Mouse (Mus musculus) embryonic facial prominence, embryonic 11.5 days (tissue): ENCODE data around the gene Vmn2r41. TPM values are rescaled to one million over a fixed set of nuclear protein-coding genes. Genes with fewer than 3 reads are reported as not detected.
"Not testable (repeated sequence)": the region's sequence is repeated elsewhere in the genome, so short reads cannot be mapped to it uniquely, and the experiment has no call there.

Experiments used
- ATAC-seq: fragments of 200-750 bp; cut with Nextera tagmentation; replicated peaks from 2 replicates; pipeline ENCODE4 v1.8.0; 2017; ENCODE audit warnings: low read depth; ENCODE audit not compliant: insufficient number of reproducible peaks, low FRiP score, low TSS enrichment
- DNase-seq: peaks from one replicate; pipeline ENCODE4 v3.0.0-alpha.2; 2015; ENCODE audit warnings: low spot score
- H3K27ac ChIP-seq: fragments of 300-500 bp; sonication (generic); replicated peaks from 2 replicates; pipeline ENCODE4 v1.5.1; 2014; ENCODE audit warnings: mild to moderate bottlenecking, low read depth, low read length, control low read depth
- H3K27me3 ChIP-seq: fragments of 300-500 bp; sonication (generic); 2 replicates; pipeline ENCODE4 v1.6.1; 2014; ENCODE audit warnings: mild to moderate bottlenecking, low read length, moderate library complexity, mixed read lengths; ENCODE audit not compliant: control insufficient read depth, insufficient read depth
- H3K36me3 ChIP-seq: fragments of 300-500 bp; sonication (generic); replicated peaks from 2 replicates; pipeline ENCODE4 v1.6.1; 2014; ENCODE audit warnings: low read depth, mild to moderate bottlenecking, low read length, moderate library complexity, mixed read lengths; ENCODE audit not compliant: control insufficient read depth, insufficient read depth
- H3K4me1 ChIP-seq: fragments of 300-500 bp; sonication (generic); 2 replicates; pipeline ENCODE4 v1.6.1; 2014; ENCODE audit warnings: low read length, mixed read lengths; ENCODE audit not compliant: control insufficient read depth, insufficient read depth
- H3K4me2 ChIP-seq: fragments of 300-500 bp; sonication (generic); 2 replicates; pipeline ENCODE4 v1.6.1; 2014; ENCODE audit warnings: low read depth, mild to moderate bottlenecking, control low read depth, low read length, moderate library complexity
- H3K4me3 ChIP-seq: fragments of 300-500 bp; sonication (generic); 2 replicates; pipeline ENCODE4 v1.5.1; 2014; ENCODE audit warnings: low read depth, low read length, control low read depth
- H3K9ac ChIP-seq: fragments of 300-500 bp; sonication (generic); replicated peaks from 2 replicates; pipeline ENCODE4 v1.6.1; 2014; ENCODE audit warnings: mild to moderate bottlenecking, control low read depth, low read length
- H3K9me3 ChIP-seq: fragments of 300-500 bp; sonication (generic); replicated peaks from 2 replicates; pipeline ENCODE4 v1.6.1; 2016; ENCODE audit warnings: mild to moderate bottlenecking, low read length, inconsistent platforms, mixed read lengths; ENCODE audit not compliant: control insufficient read depth
- WGBS: fragments of 180-500 bp; shearing (Covaris S2); extraction: QIAGEN DNeasy Blood & Tissue Kit; methylation state at CpG from one replicate; pipeline ENCODE4 v1.1.7; 2014; 5-methylcytosine and 5-hydroxymethylcytosine counted together
- polyA plus RNA-seq: library from polyadenylated mRNA; unstranded; fragments of >200 nt; fragmentation: Nextera tagmentation; extraction: Ambion mirVana; gene quantifications from 2 replicates; pipeline ENCODE4 v1.2.1, GENCODE M21; 2014

Vmn2r41 gene
- polyA plus RNA-seq: not detected in 2 replicates

DNA sequence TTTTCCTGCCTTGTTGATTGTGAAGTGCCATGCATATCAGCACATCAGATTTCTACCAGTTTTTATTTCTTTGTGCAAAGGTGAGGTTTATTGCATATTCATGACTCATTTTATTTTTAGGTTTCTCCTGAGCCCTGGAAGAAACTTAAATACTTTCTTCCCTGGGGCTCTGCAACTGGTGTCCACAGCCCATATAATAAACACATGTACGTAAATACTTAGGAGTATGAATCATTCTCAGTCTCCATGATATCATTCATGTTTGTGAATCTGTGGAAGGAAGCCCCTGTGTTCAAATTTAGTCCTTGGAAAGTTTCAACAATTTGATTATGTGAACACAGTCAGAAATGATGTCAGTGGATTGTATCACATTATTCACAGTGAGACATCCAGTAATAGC lies at the start of gene Vmn2r41:
Gene Vmn2r41 (minus strand): TSS at position 101 of the 400 bp plus-strand sequence.
- not testable (repeated sequence) for H3K27me3 ChIP-seq, H3K4me3 ChIP-seq, H3K36me3 ChIP-seq, H3K9me3 ChIP-seq, H3K4me1 ChIP-seq, H3K9ac ChIP-seq, ATAC-seq, H3K4me2 ChIP-seq, H3K27ac ChIP-seq, DNase-seq
- WGBS: no CpG with 5 or more reads among the region's 1 CpGs

GRCm38 (mm10) chr7:8200220-8200619 lies 38.8 kb upstream of the Vmn2r41 start, which contains the start of gene Vmn2r42:
Vmn2r42 (minus strand) TSS chr7:8200320.
- WGBS: no CpG with 5 or more reads among the region's 2 CpGs
- not testable (repeated sequence) for H3K4me3 ChIP-seq, H3K9ac ChIP-seq, H3K27me3 ChIP-seq, H3K4me1 ChIP-seq, H3K36me3 ChIP-seq, H3K4me2 ChIP-seq, ATAC-seq, H3K9me3 ChIP-seq, H3K27ac ChIP-seq, DNase-seq

GRCm38 (mm10) chr7:8092871-8093270 lies 68.6 kb downstream of the Vmn2r41 start:
- ATAC-seq: not testable (repeated sequence)

More at GRCm38 (mm10) chr7:8092871-8093270, 68.6 kb downstream of the Vmn2r41 start:
- H3K4me2 ChIP-seq, H3K27ac ChIP-seq, H3K36me3 ChIP-seq, H3K9ac ChIP-seq, H3K4me1 ChIP-seq, H3K4me3 ChIP-seq, H3K9me3 ChIP-seq, DNase-seq, H3K27me3 ChIP-seq: not testable (repeated sequence)
- WGBS: 36% methylated on average over 11 of the region's 15 CpGs

Other genes starting within 250 kb of the Vmn2r41 start
- gene Vmn2r42, start 38.7 kb upstream of the Vmn2r41 start, polyA plus RNA-seq: not detected in 2 replicates
- not detected in 2 replicates for gene Vmn2r43, start 98.9 kb upstream of the Vmn2r41 start, polyA plus RNA-seq
- gene Vmn2r44, start 221.7 kb upstream of the Vmn2r41 start, polyA plus RNA-seq: not detected in 2 replicates